Mouse (Mus musculus) mature B cell (primary cell): ENCODE measurements around the gene Gas1.

Experiments used
- in situ Hi-C: fragments of 300-500 bp; cut with MboI; formaldehyde crosslinking; loops from 2 replicates; pipeline ENCODE4 v1.14.3; 2019

Gas1 gene

DNA sequence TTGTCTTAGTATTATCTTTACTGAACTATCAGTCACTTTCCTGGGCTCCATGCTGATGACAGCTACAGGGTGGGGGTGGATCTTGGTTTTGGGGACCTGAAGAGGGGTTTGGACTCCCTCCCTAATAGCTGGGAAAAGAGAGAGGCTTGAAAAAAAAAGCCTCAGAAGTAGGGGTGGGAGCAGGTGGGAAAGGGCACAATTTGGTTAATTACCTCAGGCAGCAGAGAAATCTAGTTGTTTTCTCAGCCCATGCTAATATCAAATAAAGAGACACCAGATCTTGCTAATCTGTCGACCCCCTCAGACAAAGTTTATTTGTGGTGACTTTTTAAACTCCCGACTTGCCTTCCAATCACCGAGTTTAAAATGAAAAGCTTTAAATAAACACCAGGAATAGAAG lies 4.0 kb downstream of the Gas1 start:
- in situ Hi-C loops = no loop called here

- in situ Hi-C loops = no loop called here
These were observed 4.7 kb downstream of the Gas1 start for GRCm38 (mm10) chr13:60172366-60173017.

GRCm38 (mm10) chr13:60171781-60172180 lies 5.4 kb downstream of the Gas1 start:
- in situ Hi-C loops = no loop called here

DNA sequence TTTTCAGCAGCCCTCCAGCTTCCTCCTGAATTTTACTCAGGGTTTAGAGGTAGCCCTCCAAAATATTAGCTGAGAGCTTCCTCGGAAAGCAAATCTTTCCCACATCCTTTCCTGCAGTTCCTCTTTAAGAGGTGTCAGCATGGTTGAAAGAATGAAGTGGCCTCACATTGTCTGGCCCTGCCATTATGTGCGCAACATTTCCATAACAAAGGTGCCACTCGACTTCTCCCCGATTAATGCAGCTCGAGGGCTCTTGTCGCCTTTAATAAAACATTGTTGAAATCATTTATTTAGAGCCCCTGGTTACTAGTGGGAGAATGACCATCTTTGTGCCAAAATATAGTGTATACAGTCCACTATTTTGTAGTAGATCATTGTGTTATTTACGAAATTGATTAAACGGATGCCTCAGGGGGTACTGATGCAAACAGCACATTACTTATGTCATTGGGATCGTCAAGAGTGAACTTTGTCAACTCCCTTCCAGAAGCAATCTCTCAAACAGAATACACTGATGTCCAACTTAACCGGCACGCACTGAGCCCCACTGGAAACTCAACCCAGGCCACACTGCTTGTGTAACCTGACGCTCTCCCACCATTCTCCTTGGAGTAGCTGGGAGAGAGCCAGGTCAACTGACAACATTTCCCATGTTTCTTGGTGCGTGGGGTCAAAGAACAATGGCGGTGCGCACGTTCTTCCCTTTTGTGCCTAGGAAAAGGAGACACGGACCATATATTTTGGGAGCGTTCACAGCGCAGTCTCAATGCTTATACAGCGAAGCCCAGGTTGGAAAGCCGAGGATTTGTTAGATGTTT lies 6.1 kb downstream of the Gas1 start:
- in situ Hi-C loops = no loop called here

DNA sequence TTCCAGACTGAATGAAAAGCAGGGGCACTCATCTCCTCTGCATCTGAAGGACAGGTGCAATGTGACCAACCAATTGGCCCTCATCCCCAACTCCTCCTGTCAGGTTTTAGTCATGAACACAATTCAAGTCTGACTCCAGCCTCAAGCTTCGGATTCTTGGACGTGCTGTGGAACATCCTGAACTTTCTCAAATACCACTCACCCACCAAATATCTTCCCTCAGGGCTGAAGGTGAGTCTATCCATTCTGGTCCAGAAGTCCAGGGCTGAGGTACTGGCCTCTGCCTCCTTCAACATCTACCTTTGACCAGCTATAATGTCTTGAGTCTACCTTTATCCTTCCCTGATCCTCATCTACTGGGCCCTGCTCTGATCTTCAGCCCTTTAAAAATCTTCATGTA lies 8.1 kb downstream of the Gas1 start:
- in situ Hi-C loops = no loop called here

- in situ Hi-C loops = no loop called here
These were observed 20.7 kb downstream of the Gas1 start for GRCm38 (mm10) chr13:60156294-60157126.

DNA sequence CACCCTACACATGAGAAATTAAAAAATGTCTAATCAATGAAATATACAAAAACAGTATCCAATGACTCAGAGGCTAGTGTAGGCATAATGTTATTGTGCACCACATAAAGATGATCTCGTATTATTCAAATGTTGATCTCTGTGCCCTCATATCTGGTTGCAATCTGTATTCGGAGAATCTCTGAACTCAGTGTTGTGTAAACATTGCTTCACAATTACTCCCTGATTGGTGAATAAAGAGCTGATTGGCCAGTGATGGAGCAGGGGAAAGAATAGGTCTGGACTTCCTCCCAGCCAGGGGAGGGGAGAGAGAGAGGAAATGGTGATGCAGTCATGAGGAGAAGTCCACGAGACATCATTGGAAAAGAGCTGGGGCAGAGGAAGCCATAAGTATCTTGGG lies 23.0 kb downstream of the Gas1 start:
- in situ Hi-C loops = no loop called here

DNA sequence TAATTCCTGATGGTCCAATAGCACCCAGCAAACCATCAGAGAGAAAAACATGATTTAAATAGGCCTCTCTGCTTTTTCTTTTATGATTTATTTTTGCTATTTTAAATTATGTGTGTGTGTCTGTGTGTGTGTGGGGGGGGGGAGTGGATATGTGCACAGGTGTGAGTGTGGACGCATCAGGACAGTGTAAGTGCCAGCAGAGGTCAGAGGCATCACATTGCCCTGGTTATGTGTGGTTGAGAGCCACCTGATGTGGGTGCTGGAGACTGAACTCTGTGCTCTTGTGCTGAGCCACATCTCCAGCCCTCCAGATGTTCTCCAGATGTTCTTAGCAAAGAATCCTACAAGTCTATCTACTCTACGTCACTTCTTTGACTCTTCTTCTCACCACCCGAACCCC lies 28.9 kb downstream of the Gas1 start:
- in situ Hi-C loops = no loop called here

- in situ Hi-C loops = no loop called here
These were observed 29.3 kb downstream of the Gas1 start for GRCm38 (mm10) chr13:60147857-60148181.

GRCm38 (mm10) chr13:60146994-60147856 lies 29.9 kb downstream of the Gas1 start:
- in situ Hi-C loops = no loop called here

GRCm38 (mm10) chr13:60146231-60146630 lies 30.9 kb downstream of the Gas1 start:
- in situ Hi-C loops = no loop called here

DNA sequence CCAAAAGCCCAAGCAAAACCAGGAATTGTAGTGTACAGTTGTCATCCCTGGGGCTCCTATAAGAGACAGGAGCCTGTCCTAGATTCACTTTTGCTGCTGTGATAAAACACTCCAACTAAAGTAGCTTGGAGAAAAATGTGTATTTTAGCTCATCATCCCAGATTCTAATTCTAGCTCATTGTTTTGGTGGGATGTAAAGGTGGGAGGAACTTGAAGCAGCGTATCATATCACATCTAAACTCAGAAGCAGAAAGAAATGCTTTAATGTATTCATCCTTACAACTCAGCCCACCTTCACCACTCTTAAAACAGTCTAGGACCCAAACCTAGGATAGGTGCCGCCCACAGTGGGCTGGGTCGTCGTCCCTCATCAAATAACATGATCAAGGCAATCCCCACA lies 40.2 kb downstream of the Gas1 start:
- in situ Hi-C loops = no loop called here

- in situ Hi-C loops = no loop called here
These were observed 42.7 kb downstream of the Gas1 start for GRCm38 (mm10) chr13:60134439-60134799.

- in situ Hi-C loops = no loop called here
These were observed 43.3 kb downstream of the Gas1 start for GRCm38 (mm10) chr13:60133716-60134438.

GRCm38 (mm10) chr13:60131771-60132170 lies 45.4 kb downstream of the Gas1 start:
- in situ Hi-C loops = no loop called here

DNA sequence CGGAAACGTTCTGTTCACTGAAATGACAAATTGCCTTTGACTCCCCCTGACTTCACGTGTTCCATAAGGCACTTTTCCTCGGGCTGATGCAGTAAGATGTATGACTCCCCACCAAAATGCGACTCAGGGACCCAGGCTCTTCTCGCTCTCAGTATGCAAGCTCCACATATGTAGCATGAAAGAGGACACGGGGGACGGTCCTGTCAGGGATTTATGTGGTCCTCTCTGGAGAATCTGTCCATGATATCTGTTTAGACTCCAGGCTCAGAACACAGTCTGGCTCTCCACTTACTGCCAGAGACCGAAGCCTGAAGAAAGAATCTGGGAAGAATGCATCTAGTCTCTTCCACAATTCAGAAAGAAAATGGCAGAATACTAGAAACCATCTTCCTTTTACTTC lies 47.6 kb downstream of the Gas1 start:
- in situ Hi-C loops = no loop called here

DNA sequence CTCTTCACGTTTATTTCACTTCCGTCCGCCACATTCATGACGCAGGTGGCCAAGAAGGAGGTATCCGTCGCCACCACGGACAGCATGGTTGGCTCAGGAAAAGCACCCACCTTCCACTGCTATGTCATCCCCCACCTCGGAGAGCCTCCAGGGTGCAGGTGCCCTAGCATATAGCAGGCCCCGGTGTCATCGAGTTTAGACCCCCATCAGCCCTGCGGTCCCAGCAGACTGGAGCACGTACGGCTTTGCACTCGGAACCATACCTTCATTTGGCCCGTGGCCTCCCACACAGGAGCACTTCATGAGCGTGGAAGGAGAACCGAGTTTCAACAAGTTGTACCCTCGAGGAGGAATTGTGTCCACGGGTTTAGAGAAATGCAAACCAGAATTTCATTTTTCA lies 50.8 kb downstream of the Gas1 start:
- in situ Hi-C loops = no loop called here

DNA sequence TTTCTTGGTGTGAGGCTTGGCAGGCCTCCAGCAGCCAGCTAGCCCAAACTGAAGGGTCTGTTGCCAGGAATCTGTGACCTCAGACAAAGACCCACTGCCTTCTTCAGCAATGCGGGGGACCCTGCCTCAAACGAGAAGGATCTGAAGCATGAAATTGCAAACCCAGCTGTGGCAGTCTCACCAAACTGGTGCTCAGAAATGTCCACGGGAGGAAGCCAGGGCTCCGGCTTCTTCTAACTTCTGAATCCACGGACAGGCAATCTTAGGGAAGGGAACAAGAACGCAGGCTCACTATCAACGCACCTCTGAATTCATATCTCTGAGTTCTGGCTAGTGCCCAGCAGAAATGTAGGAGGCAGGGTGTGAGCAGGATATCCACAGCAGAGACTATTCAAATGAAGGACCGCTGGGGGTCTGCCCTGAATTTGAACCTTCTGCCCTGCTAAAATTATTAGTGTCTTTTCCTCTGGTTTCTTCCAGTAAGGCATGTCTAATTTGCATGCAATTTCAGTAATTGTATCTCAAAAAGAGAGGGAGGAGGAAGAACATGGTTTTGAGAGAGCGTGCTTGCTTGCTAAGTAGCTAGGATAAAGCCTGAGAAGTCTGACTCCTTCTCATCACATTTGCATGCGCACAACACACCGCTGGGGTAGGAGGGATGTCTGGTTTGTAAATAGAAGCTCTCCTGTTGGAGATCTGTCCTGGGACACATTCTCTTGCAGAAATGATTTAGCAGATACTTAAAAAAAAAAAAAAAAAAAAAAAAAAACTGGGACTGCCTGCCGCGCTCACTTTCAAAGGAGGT lies 51.5 kb downstream of the Gas1 start:
- in situ Hi-C loops = no loop called here

- in situ Hi-C loops = no loop called here
These were observed 52.1 kb downstream of the Gas1 start for GRCm38 (mm10) chr13:60125020-60125419.

DNA sequence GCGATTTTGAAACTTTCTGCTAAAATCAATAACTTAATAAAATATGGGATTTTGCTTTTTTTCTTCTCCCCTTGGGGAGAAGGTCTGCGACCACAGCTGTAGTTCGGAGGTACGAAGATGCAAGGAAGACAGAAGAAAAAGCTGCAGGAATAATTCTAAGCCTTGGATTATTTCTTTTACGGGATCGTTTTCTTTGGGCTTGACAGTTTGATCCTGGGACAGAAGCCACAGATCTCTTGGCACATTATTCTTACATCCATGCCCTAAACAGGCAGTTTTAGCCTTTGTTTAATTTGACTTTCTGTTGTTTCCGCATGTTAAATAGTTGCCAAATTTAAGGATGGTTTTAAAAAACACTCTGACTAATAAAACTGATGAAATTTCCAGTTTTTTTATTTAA lies 52.7 kb downstream of the Gas1 start:
- in situ Hi-C loops = no loop called here
